In genomic region chr19:16435531-16436231, GRCm38 (mm10) we compare ENCODE assay signal across 8 mouse cellular contexts. TPM values are rescaled to one million over a fixed set of nuclear protein-coding genes. Genes with fewer than 3 reads are reported as not detected.
DNase-seq lines count a peak whose midpoint lies in the region; ATAC-seq lines count a peak whose summit lies in the region.

Gna14 (plus strand) TSS chr19:16435762.

- H3K4me3 ChIP-seq in hindbrain, embryonic 15.5 days, result peak within 1 kb of the TSS; percentile 31
- H3K4me3 ChIP-seq in limb, embryonic 10.5 days, result peak within 1 kb of the TSS; percentile 54
- H3K4me3 ChIP-seq in midbrain, embryonic 10.5 days, result peak within 1 kb of the TSS; percentile 57

- H3K27me3 ChIP-seq in hindbrain, embryonic 15.5 days, result peaks cover 35% of the 10 kb centered on the region
- peaks cover 54% of the 10 kb centered on the region for H3K27me3 ChIP-seq in limb, embryonic 10.5 days (ENCODE audit: low read depth, poor library complexity, severe bottlenecking)
- H3K27me3 ChIP-seq in midbrain, embryonic 10.5 days (ENCODE audit: low read depth, poor library complexity, severe bottlenecking), result peaks cover 63% of the 10 kb centered on the region

- 2% methylated on average over 27 of the region's 27 CpGs for WGBS in hindbrain, embryonic 15.5 days
- WGBS in limb, embryonic 10.5 days, result under 1% methylated on average over 27 of the region's 27 CpGs
- WGBS in midbrain, embryonic 10.5 days, result under 1% methylated on average over 27 of the region's 27 CpGs

- H3K4me1 ChIP-seq in hindbrain, embryonic 15.5 days (replicated peaks), result peaks cover 20% of the 10 kb centered on the region
- peaks cover 47% of the 10 kb centered on the region for H3K4me1 ChIP-seq in limb, embryonic 10.5 days
- peaks cover 44% of the 10 kb centered on the region for H3K4me1 ChIP-seq in midbrain, embryonic 10.5 days

- peak; percentile 63 to 65 for DNase-seq in adrenal gland, adult 18-20 months (ENCODE audit: low spot score in 2 of 2)
- peak; percentile 54 to 72 for DNase-seq in cerebellum, postnatal 25 days
- peak; percentile 80 for DNase-seq in gastrocnemius, adult 18-20 months (ENCODE audit: low spot score)
- DNase-seq in limb, embryonic 10.5 days (ENCODE audit: low spot score), result peak; percentile 81
- DNase-seq in midbrain, embryonic 10.5 days (ENCODE audit: low spot score), result peak; percentile 86
- peak; percentile 38 for DNase-seq in skeletal muscle tissue, adult 2 months (ENCODE audit: low read depth, low spot score)
- no peak for DNase-seq in adipocyte (ENCODE audit: low spot score)

- H3K9ac ChIP-seq in hindbrain, embryonic 15.5 days, result 0 out of 2 replicates have a peak within 1 kb of the TSS, but pooled peaks have one; percentile 2

- no peaks in the 10 kb centered on the region for H3K36me3 ChIP-seq in hindbrain, embryonic 15.5 days
- no peaks in the 10 kb centered on the region for H3K36me3 ChIP-seq in limb, embryonic 10.5 days
- H3K36me3 ChIP-seq in midbrain, embryonic 10.5 days, result no peaks in the 10 kb centered on the region

- H3K27ac ChIP-seq in hindbrain, embryonic 15.5 days (replicated peaks), result no peak within 1 kb of the TSS
- peak within 1 kb of the TSS; percentile 64 for H3K27ac ChIP-seq in limb, embryonic 10.5 days
- no peak within 1 kb of the TSS; the same call in 1 of the 2 replicates for H3K27ac ChIP-seq in midbrain, embryonic 10.5 days (replicated peaks)

- H3K9me3 ChIP-seq in hindbrain, embryonic 15.5 days, result no peaks in the 10 kb centered on the region
- H3K9me3 ChIP-seq in limb, embryonic 10.5 days (replicated peaks), result no peaks in the 10 kb centered on the region
- H3K9me3 ChIP-seq in midbrain, embryonic 10.5 days (replicated peaks), result no peaks in the 10 kb centered on the region

- H3K4me2 ChIP-seq in hindbrain, embryonic 15.5 days, result peak within 1 kb of the TSS; percentile 56

- ATAC-seq in hindbrain, embryonic 15.5 days (ENCODE audit: low FRiP score, low read depth), result peak; percentile 63

RNA-seq across cellular contexts. Expression of gene Gna14, which starts in this region (rescaled TPM):
- 10 to 100 TPM; 37.0 to 56.3 TPM for total RNA-seq in adrenal gland, adult 18-20 months (2021)
- total RNA-seq in gastrocnemius, adult 18-20 months (2021), result 1 to 10 TPM in 1 of 2 experiments, under 1 TPM in 1; 0.64 to 1.5 TPM
- 0.60 and 0.77 TPM in 2 replicates for polyA plus RNA-seq in hindbrain, embryonic 15.5 days (2015; fragmentation: Nextera tagmentation; extraction: Ambion mirVana)
- polyA plus RNA-seq in limb, embryonic 10.5 days (2016; fragmentation: Nextera tagmentation; extraction: Ambion mirVana), result 0.46 and 0.48 TPM in 2 replicates
- polyA plus RNA-seq in midbrain, embryonic 10.5 days (2016; fragmentation: Nextera tagmentation; extraction: Ambion mirVana), result 0.19 and 0.58 TPM in 2 replicates

Comparison
In these comparisons a context has a peak if more than half of its experiments do, and no peak if none do; other contexts are left out.
1. RNA of gene Gna14 (total RNA-seq): 37.0 to 56.3 TPM in adrenal gland, adult 18-20 months; 0.64 to 1.5 TPM in gastrocnemius, adult 18-20 months; every median in the first group is over 10 times any median in the second.
2. Peak in ATAC-seq, H3K4me3 ChIP-seq, H3K9ac ChIP-seq and H3K4me2 ChIP-seq in hindbrain, embryonic 15.5 days; RNA of the gene not detected or under 1 TPM.
3. Peak in DNase-seq, H3K4me3 ChIP-seq and H3K27ac ChIP-seq in limb, embryonic 10.5 days; RNA of the gene not detected or under 1 TPM.
4. Peak in DNase-seq and H3K4me3 ChIP-seq in midbrain, embryonic 10.5 days; RNA of the gene not detected or under 1 TPM.
5. Peak in every context shown above with its lines, with median percentiles within 50 percentile points of each other: H3K4me3 ChIP-seq.